Mouse (Mus musculus) hindbrain, postnatal 0 days (tissue): Measurements from ENCODE around the gene Synpo2. TPM values are rescaled to one million over a fixed set of nuclear protein-coding genes. Genes with fewer than 3 reads are reported as not detected.

Source experiments
- ATAC-seq: fragments of 200-750 bp; cut with Nextera tagmentation; 2 replicates; pipeline ENCODE4 v1.8.0; 2017; ENCODE audit warnings: mild to moderate bottlenecking, moderate TSS enrichment, moderate library complexity
- DNase-seq: peaks from one replicate; pipeline ENCODE4 v3.0.0-alpha.2; 2015; ENCODE audit warnings: low spot score
- H3K27ac ChIP-seq: fragments of 300-500 bp; sonication (generic); 2 replicates; pipeline ENCODE4 v1.5.1; 2014; ENCODE audit warnings: mild to moderate bottlenecking
- H3K27me3 ChIP-seq: fragments of 300-500 bp; sonication (generic); 2 replicates; pipeline ENCODE4 v1.6.1; 2014; ENCODE audit warnings: low read length, mixed read lengths; ENCODE audit not compliant: insufficient read depth
- H3K36me3 ChIP-seq: fragments of 300-500 bp; sonication (generic); 2 replicates; pipeline ENCODE4 v1.6.1; 2014; ENCODE audit warnings: low read length, mixed read lengths; ENCODE audit not compliant: insufficient read depth
- H3K4me1 ChIP-seq: fragments of 300-500 bp; sonication (generic); 2 replicates; pipeline ENCODE4 v1.6.1; 2014; ENCODE audit warnings: antibody characterized with exemption, low read length, mixed read lengths; ENCODE audit not compliant: insufficient read depth
- H3K4me2 ChIP-seq: fragments of 300-500 bp; sonication (generic); 2 replicates; pipeline ENCODE4 v1.6.1; 2014; ENCODE audit warnings: low read depth, mild to moderate bottlenecking, low read length, moderate library complexity, mixed read lengths
- H3K4me3 ChIP-seq: fragments of 300-500 bp; sonication (generic); 2 replicates; pipeline ENCODE4 v1.5.1; 2014; ENCODE audit warnings: low read length
- H3K9ac ChIP-seq: fragments of 300-500 bp; sonication (generic); replicated peaks from 2 replicates; pipeline ENCODE4 v1.6.1; 2014; ENCODE audit warnings: mild to moderate bottlenecking, low read length, moderate library complexity, mixed read lengths
- H3K9me3 ChIP-seq: fragments of 300-500 bp; sonication (generic); 2 replicates; pipeline ENCODE4 v1.6.1; 2016; ENCODE audit warnings: low read length, mixed read lengths
- CTCF ChIP-seq: IDR thresholded peaks from 2 replicates; pipeline ENCODE4 v1.5.1; 2016; ENCODE audit warnings: antibody characterized with exemption, control low read depth, low read depth
- WGBS: fragments of 180-500 bp; shearing (Covaris S2); extraction: QIAGEN DNeasy Blood & Tissue Kit; methylation state at CpG from one replicate; pipeline ENCODE4 v1.1.7; 2014; 5-methylcytosine and 5-hydroxymethylcytosine counted together
- polyA plus RNA-seq: library from polyadenylated mRNA; unstranded; fragments of >200 nt; fragmentation: Nextera tagmentation; extraction: Ambion mirVana; gene quantifications from 2 replicates; pipeline ENCODE4 v1.2.1, GENCODE M21; 2015
- total RNA-seq: library from RNA; depleted of rRNA; stranded (reverse); fragments of >200 nt; gene quantifications from 2 replicates; pipeline ENCODE4 v1.2.3, GENCODE M21; 2014

Gene Synpo2
- total and polyA plus RNA-seq, 2 experiments from 2014 or later: 1.2 TPM

GRCm38 (mm10) chr3:123169398-123169797 is 66.6 kb downstream of the Synpo2 start:
- Histone ChIP-seq H3K4me3 (no peak overlapping the region), H3K9ac (no peak overlapping the region), H3K27ac (no peak overlapping the region), H3K9me3 (no peaks in the 10 kb centered on the region), H3K4me1 (no peaks in the 10 kb centered on the region), H3K36me3 (no peaks in the 10 kb centered on the region), H3K4me2 (no peak overlapping the region), H3K27me3 (no peaks in the 10 kb centered on the region)
- no peak for TF ChIP-seq CTCF
- 76% methylated on average over 4 of the region's 4 CpGs for WGBS
- ATAC-seq (no peak), DNase-seq (no peak)

DNA sequence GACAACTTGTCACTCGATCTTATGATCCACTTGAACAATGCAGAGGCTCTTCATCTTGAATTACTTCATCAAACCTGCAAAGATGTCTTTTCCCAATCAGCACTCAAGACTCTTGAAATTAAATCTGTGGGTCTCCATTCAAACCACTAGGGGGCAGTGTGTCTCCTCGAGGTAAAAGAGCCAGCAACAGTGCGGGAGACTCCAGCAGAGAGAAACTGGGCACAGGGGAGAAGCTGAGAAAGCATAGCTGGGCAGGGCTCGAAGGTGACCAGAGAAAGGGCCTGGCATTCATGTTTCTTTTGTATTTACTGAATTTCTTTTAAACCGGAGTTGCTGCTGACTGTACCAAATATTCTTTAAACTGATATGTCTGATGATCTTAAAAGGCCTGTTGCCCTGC is 67.1 kb downstream of the Synpo2 start:
- Histone ChIP-seq H3K27me3 (no peaks in the 10 kb centered on the region), H3K4me1 (no peaks in the 10 kb centered on the region), H3K27ac (no peak overlapping the region), H3K9ac (no peak overlapping the region), H3K9me3 (no peaks in the 10 kb centered on the region), H3K4me3 (no peak overlapping the region), H3K4me2 (no peak overlapping the region), H3K36me3 (no peaks in the 10 kb centered on the region)
- peak; percentile 83 for DNase-seq
- WGBS: 11% methylated on average over 5 of the region's 5 CpGs
- peak; percentile 81 for TF ChIP-seq CTCF
- peak; percentile 71; the same call in 1 of the 2 replicates for ATAC-seq

- no peaks in the 10 kb centered on the region for H3K27me3 ChIP-seq
- H3K9me3 ChIP-seq: no peaks in the 10 kb centered on the region
- 70% methylated on average over 5 of the region's 5 CpGs for WGBS
- no peaks in the 10 kb centered on the region for H3K36me3 ChIP-seq
- no peak overlapping the region for H3K4me3 ChIP-seq
- ATAC-seq: no peak
- no peaks in the 10 kb centered on the region for H3K4me1 ChIP-seq
- no peak overlapping the region for H3K27ac ChIP-seq
- no peak overlapping the region for H3K4me2 ChIP-seq
- TF ChIP-seq CTCF: no peak
- H3K9ac ChIP-seq: no peak overlapping the region
- no peak for DNase-seq
These were observed 69.5 kb downstream of the Synpo2 start for GRCm38 (mm10) chr3:123166450-123166849.

- ATAC-seq: no peak
- no peak overlapping the region for H3K9ac ChIP-seq
- H3K4me3 ChIP-seq: no peak overlapping the region
- no peak overlapping the region for H3K27ac ChIP-seq
- no peaks in the 10 kb centered on the region for H3K9me3 ChIP-seq
- H3K4me1 ChIP-seq: no peaks in the 10 kb centered on the region
- WGBS: 72% methylated on average over 1 of the region's 1 CpGs
- no peaks in the 10 kb centered on the region for H3K36me3 ChIP-seq
- no peak overlapping the region for H3K4me2 ChIP-seq
- no peaks in the 10 kb centered on the region for H3K27me3 ChIP-seq
- no peak for DNase-seq
- TF ChIP-seq CTCF: no peak
These were observed 71.8 kb downstream of the Synpo2 start for GRCm38 (mm10) chr3:123164183-123164582.

- ATAC-seq (no peak), DNase-seq (no peak)
- Histone ChIP-seq H3K4me2 (no peak overlapping the region), H3K4me1 (no peaks in the 10 kb centered on the region), H3K9me3 (no peaks in the 10 kb centered on the region), H3K4me3 (no peak overlapping the region), H3K36me3 (no peaks in the 10 kb centered on the region), H3K27ac (no peak overlapping the region), H3K27me3 (no peaks in the 10 kb centered on the region), H3K9ac (no peak overlapping the region)
- no peak for TF ChIP-seq CTCF
- WGBS: 48% methylated on average over 4 of the region's 4 CpGs
These were observed 72.8 kb downstream of the Synpo2 start for GRCm38 (mm10) chr3:123163192-123163523.

DNA sequence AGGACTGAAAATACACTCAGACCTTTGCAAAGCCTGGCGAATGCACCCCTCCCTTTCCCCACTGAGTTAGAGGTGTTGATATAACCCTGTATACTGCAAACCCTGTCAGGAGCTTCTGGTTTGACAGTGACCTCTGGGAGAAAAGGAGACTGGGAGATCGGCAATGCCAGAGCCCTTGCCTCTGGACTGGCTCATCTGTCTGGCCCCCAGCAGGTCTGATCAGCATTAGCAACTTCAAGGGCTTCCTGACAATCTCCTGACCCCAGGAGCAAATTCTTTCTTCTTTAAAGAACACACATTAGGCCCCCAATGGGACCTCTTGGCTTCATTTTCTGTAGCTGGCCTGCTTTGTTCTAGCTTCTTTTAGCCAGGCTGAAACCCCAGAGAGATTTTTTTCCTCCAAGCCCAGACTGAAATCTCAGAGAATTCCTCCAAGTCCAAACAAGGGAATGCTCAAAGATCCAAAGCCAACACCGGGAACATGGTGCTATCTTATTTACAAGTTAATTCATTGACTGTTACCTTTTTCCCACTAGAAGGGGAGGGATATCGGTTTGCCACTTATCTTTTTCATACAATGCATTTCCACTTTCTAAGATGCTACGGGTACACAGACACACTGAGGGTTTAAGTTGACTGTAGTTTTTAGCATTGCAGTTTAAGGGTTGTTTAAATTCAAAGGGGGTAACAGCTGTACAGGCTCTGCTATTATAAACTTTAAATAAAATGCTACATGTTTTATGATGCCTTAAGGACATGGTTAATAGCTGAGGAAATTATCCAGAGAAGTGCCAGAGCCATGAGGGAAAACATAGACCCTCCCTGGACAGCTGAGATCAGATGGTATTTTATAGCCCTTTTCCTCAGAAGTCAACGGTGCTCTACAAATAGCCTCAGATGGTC is 73.4 kb downstream of the Synpo2 start:
- Histone ChIP-seq H3K4me1 (no peaks in the 10 kb centered on the region), H3K36me3 (no peaks in the 10 kb centered on the region), H3K27ac (no peak overlapping the region), H3K9me3 (no peaks in the 10 kb centered on the region), H3K9ac (no peak overlapping the region), H3K4me3 (no peak overlapping the region), H3K4me2 (no peak overlapping the region), H3K27me3 (no peaks in the 10 kb centered on the region)
- DNase-seq (no peak), ATAC-seq (no peak)
- TF ChIP-seq CTCF: no peak
- WGBS: 53% methylated on average over 6 of the region's 6 CpGs

- DNase-seq: peak; percentile 83
- peak; percentile 88 for TF ChIP-seq CTCF
- H3K27me3 ChIP-seq: no peaks in the 10 kb centered on the region
- ATAC-seq: peak; percentile 51; the same call in 1 of the 2 replicates
- H3K27ac ChIP-seq: no peak overlapping the region
- no peak overlapping the region for H3K9ac ChIP-seq
- H3K4me1 ChIP-seq: no peaks in the 10 kb centered on the region
- 17% methylated on average over 4 of the region's 4 CpGs for WGBS
- H3K9me3 ChIP-seq: no peaks in the 10 kb centered on the region
- H3K4me2 ChIP-seq: no peak overlapping the region
- no peak overlapping the region for H3K4me3 ChIP-seq
- no peaks in the 10 kb centered on the region for H3K36me3 ChIP-seq
These were observed 75.2 kb downstream of the Synpo2 start for GRCm38 (mm10) chr3:123160792-123161191.
